Mouse (Mus musculus) CD8-positive naive resting alpha-beta T cell, adult 57 days (primary cell): ENCODE measurements around the gene Cps1. TPM values are rescaled to one million over a fixed set of nuclear protein-coding genes. Genes with fewer than 3 reads are reported as not detected.

ENCODE experiments used
- total RNA-seq: library from RNA; stranded (reverse); gene quantifications from one replicate; pipeline ENCODE4 v1.2.4, GENCODE M21; 2023

Gene Cps1
- not detected for total RNA-seq

DNA sequence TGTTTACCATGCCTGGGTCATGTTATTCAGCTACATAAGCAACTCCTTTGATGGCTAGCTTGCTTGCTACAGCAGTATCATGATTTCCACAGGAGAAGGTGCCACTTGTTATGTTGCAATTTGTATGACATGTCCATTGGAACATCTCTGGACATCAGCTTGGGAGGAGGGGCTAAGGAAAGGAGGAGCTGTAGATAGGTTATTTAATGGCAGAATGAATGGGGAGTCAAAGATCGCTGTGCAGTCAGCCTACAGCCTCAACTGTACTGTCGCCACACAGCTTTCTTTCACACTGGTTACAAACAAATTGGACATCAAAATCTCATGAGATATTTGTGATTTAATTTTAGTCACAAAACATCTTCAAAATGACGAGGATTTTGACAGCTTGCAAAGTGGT, at the start of gene Cps1:
Gene Cps1 (plus strand): TSS at position 230 of the 400 bp plus-strand sequence.

Other genes starting within 250 kb of the Cps1 start
- gene Myl1, start 177.6 kb upstream of the Cps1 start, total RNA-seq, result not detected
- gene Lancl1, start 84.2 kb upstream of the Cps1 start, total RNA-seq, result 33.3 TPM